Mouse (Mus musculus): ENCODE measurements around the gene Olfr1321. TPM values are rescaled to one million over a fixed set of nuclear protein-coding genes. Genes with fewer than 3 reads are reported as not detected.

Olfr1321 gene
- polyA plus RNA-seq (2012; rRNA removed), result not detected in 2 replicates

GRCm38 (mm10) chrX:49734959-49735358 is at the start of gene Olfr1321:
TSS of gene Olfr1321 (minus strand) at chrX:49735059.

Other genes with a start within 250 kb of the Olfr1321 start
- gene Olfr1320, start 62.7 kb downstream of the Olfr1321 start, polyA plus RNA-seq (2012; rRNA removed), result not detected in 2 replicates
- gene Igsf1, start 62.7 kb upstream of the Olfr1321 start, polyA plus RNA-seq (2012; rRNA removed), result 8.9 and 11.1 TPM in 2 replicates
- not detected in 2 replicates for gene Olfr1322, start 156.4 kb upstream of the Olfr1321 start, polyA plus RNA-seq (2012; rRNA removed)